Mouse (Mus musculus) stomach, embryonic 14.5 days (tissue): Measurements from ENCODE around the gene Cyb561. TPM values are rescaled to one million over a fixed set of nuclear protein-coding genes. Genes with fewer than 3 reads are reported as not detected.

Source experiments
- ATAC-seq: fragments of 200-750 bp; cut with Nextera tagmentation; 2 replicates; pipeline ENCODE4 v1.8.0; 2017; ENCODE audit warnings: low read depth, moderate TSS enrichment; ENCODE audit not compliant: insufficient number of reproducible peaks, insufficient read depth, low FRiP score
- H3K27ac ChIP-seq: fragments of 300-500 bp; sonication (generic); 2 replicates; pipeline ENCODE4 v1.5.1; 2014; ENCODE audit warnings: mild to moderate bottlenecking, low read length, moderate library complexity, mixed read lengths
- H3K27me3 ChIP-seq: fragments of 300-500 bp; sonication (generic); 2 replicates; pipeline ENCODE4 v1.6.1; 2014; ENCODE audit warnings: low read length, control low read depth, mixed read lengths; ENCODE audit not compliant: control insufficient read depth, insufficient read depth
- H3K36me3 ChIP-seq: fragments of 300-500 bp; sonication (generic); 2 replicates; pipeline ENCODE4 v1.6.1; 2014; ENCODE audit warnings: mild to moderate bottlenecking, control low read depth, low read length, moderate library complexity, mixed read lengths; ENCODE audit not compliant: control insufficient read depth, insufficient read depth
- H3K4me1 ChIP-seq: fragments of 300-500 bp; sonication (generic); 2 replicates; pipeline ENCODE4 v1.6.1; 2014; ENCODE audit warnings: low read length, control low read depth, mixed read lengths; ENCODE audit not compliant: control insufficient read depth, insufficient read depth
- H3K4me2 ChIP-seq: fragments of 300-500 bp; sonication (generic); replicated peaks from 2 replicates; pipeline ENCODE4 v1.6.1; 2014; ENCODE audit warnings: low read depth, low read length, control low read depth
- H3K4me3 ChIP-seq: fragments of 300-500 bp; sonication (generic); 2 replicates; pipeline ENCODE4 v1.5.1; 2014; ENCODE audit warnings: low read depth, low read length, control low read depth
- H3K9ac ChIP-seq: fragments of 300-500 bp; sonication (generic); replicated peaks from 2 replicates; pipeline ENCODE4 v1.6.1; 2014; ENCODE audit warnings: low read depth, mild to moderate bottlenecking, control low read depth, low read length, moderate library complexity, mixed read lengths
- H3K9me3 ChIP-seq: fragments of 300-500 bp; sonication (generic); 2 replicates; pipeline ENCODE4 v1.6.1; 2016; ENCODE audit warnings: low read depth, low read length, control low read depth; ENCODE audit not compliant: control insufficient read depth
- WGBS: fragments of 180-500 bp; shearing (Covaris S2); extraction: QIAGEN DNeasy Blood & Tissue Kit; methylation state at CpG from one replicate; pipeline ENCODE4 v1.1.7; 2014; 5-methylcytosine and 5-hydroxymethylcytosine counted together
- polyA plus RNA-seq: library from polyadenylated mRNA; unstranded; fragments of >200 nt; fragmentation: Nextera tagmentation; extraction: Ambion mirVana; gene quantifications from 2 replicates; pipeline ENCODE4 v1.2.1, GENCODE M21; 2014

The Cyb561 gene
- polyA plus RNA-seq, 1 experiment from 2014 or later: 36.8 TPM

- H3K4me2 ChIP-seq: no peak overlapping the region
- ATAC-seq: no peak
- H3K27me3 ChIP-seq: peaks cover 9% of the 10 kb centered on the region; the same call in 1 of the 2 replicates
- 69% methylated on average over 5 of the region's 5 CpGs for WGBS
- no peaks in the 10 kb centered on the region for H3K4me1 ChIP-seq
- no peak overlapping the region for H3K9ac ChIP-seq
- no peaks in the 10 kb centered on the region for H3K9me3 ChIP-seq
- H3K27ac ChIP-seq: no peak overlapping the region
- no peaks in the 10 kb centered on the region for H3K36me3 ChIP-seq
- H3K4me3 ChIP-seq: no peak overlapping the region
These were observed 11.6 kb upstream of the Cyb561 start for GRCm38 (mm10) chr11:105964691-105965090.

GRCm38 (mm10) chr11:105959355-105959754, 6.2 kb upstream of the Cyb561 start:
- H3K36me3 ChIP-seq: no peaks in the 10 kb centered on the region
- no peak for ATAC-seq
- no peak overlapping the region for H3K4me2 ChIP-seq
- H3K4me3 ChIP-seq: no peak overlapping the region
- WGBS: 23% methylated on average over 17 of the region's 17 CpGs
- no peaks in the 10 kb centered on the region for H3K9me3 ChIP-seq
- H3K27ac ChIP-seq: no peak overlapping the region
- H3K27me3 ChIP-seq: no peaks in the 10 kb centered on the region
- no peaks in the 10 kb centered on the region for H3K4me1 ChIP-seq
- no peak overlapping the region for H3K9ac ChIP-seq

GRCm38 (mm10) chr11:105958566-105958965, 5.4 kb upstream of the Cyb561 start:
- no peaks in the 10 kb centered on the region for H3K4me1 ChIP-seq
- H3K9ac ChIP-seq: no peak overlapping the region
- ATAC-seq: no peak
- H3K27ac ChIP-seq: no peak overlapping the region
- H3K4me2 ChIP-seq: no peak overlapping the region
- 36% methylated on average over 1 of the region's 1 CpGs for WGBS
- H3K9me3 ChIP-seq: no peaks in the 10 kb centered on the region
- no peaks in the 10 kb centered on the region for H3K27me3 ChIP-seq
- H3K36me3 ChIP-seq: no peaks in the 10 kb centered on the region
- no peak overlapping the region for H3K4me3 ChIP-seq

- no peaks in the 10 kb centered on the region for H3K9me3 ChIP-seq
- no peak overlapping the region for H3K4me2 ChIP-seq
- ATAC-seq: no peak
- H3K36me3 ChIP-seq: no peaks in the 10 kb centered on the region
- no peak overlapping the region for H3K4me3 ChIP-seq
- H3K4me1 ChIP-seq: no peaks in the 10 kb centered on the region
- no peaks in the 10 kb centered on the region for H3K27me3 ChIP-seq
- H3K27ac ChIP-seq: no peak overlapping the region
- WGBS: 56% methylated on average over 6 of the region's 6 CpGs
- H3K9ac ChIP-seq: no peak overlapping the region
These were observed 4.4 kb upstream of the Cyb561 start for GRCm38 (mm10) chr11:105957501-105957900.

- no peak for ATAC-seq
- H3K9me3 ChIP-seq: no peaks in the 10 kb centered on the region
- H3K9ac ChIP-seq: no peak overlapping the region
- H3K27me3 ChIP-seq: no peaks in the 10 kb centered on the region
- no peak overlapping the region for H3K27ac ChIP-seq
- H3K4me2 ChIP-seq: no peak overlapping the region
- no peaks in the 10 kb centered on the region for H3K36me3 ChIP-seq
- H3K4me3 ChIP-seq: no peak overlapping the region
- no peaks in the 10 kb centered on the region for H3K4me1 ChIP-seq
- WGBS: 92% methylated on average over 28 of the region's 28 CpGs
These were observed 2.8 kb upstream of the Cyb561 start for GRCm38 (mm10) chr11:105955815-105956430.

GRCm38 (mm10) chr11:105953402-105953801, 266 bp upstream of the Cyb561 start:
- Histone ChIP-seq H3K27ac (no peak overlapping the region), H3K9ac (no peak overlapping the region), H3K27me3 (no peaks in the 10 kb centered on the region), H3K4me1 (no peaks in the 10 kb centered on the region), H3K9me3 (no peaks in the 10 kb centered on the region), H3K4me3 (no peak overlapping the region), H3K4me2 (no peak overlapping the region), H3K36me3 (no peaks in the 10 kb centered on the region)
- whole genome bisulfite sequencing: 69% methylated on average over 6 of the region's 6 CpGs
- 0 out of 2 replicates have a peak, but pooled peaks have one; percentile 6 for ATAC-seq

GRCm38 (mm10) chr11:105952111-105952510, 1.0 kb downstream of the Cyb561 start:
- Histone ChIP-seq H3K4me2 (no peak overlapping the region), H3K36me3 (no peaks in the 10 kb centered on the region), H3K9me3 (no peaks in the 10 kb centered on the region), H3K9ac (no peak overlapping the region), H3K27me3 (no peaks in the 10 kb centered on the region), H3K4me3 (no peak overlapping the region), H3K27ac (no peak overlapping the region), H3K4me1 (no peaks in the 10 kb centered on the region)
- no peak for ATAC-seq
- 85% methylated on average over 9 of the region's 9 CpGs for WGBS

- no peak overlapping the region for H3K4me2 ChIP-seq
- ATAC-seq: no peak
- H3K9ac ChIP-seq: no peak overlapping the region
- no peaks in the 10 kb centered on the region for H3K36me3 ChIP-seq
- no peak overlapping the region for H3K27ac ChIP-seq
- 0 out of 2 replicates have a peak, but pooled peaks cover under 1% of the 10 kb centered on the region for H3K4me1 ChIP-seq
- H3K4me3 ChIP-seq: no peak overlapping the region
- no peaks in the 10 kb centered on the region for H3K9me3 ChIP-seq
- H3K27me3 ChIP-seq: no peaks in the 10 kb centered on the region
- WGBS: 60% methylated on average over 3 of the region's 3 CpGs
These were observed 1.5 kb downstream of the Cyb561 start for GRCm38 (mm10) chr11:105951601-105952044.

GRCm38 (mm10) chr11:105950519-105950918, 2.6 kb downstream of the Cyb561 start:
- no peak overlapping the region for H3K4me2 ChIP-seq
- no peak overlapping the region for H3K27ac ChIP-seq
- 64% methylated on average over 4 of the region's 4 CpGs for WGBS
- H3K9me3 ChIP-seq: no peaks in the 10 kb centered on the region
- 0 out of 2 replicates have a peak, but pooled peaks cover 2% of the 10 kb centered on the region for H3K4me1 ChIP-seq
- no peak for ATAC-seq
- no peaks in the 10 kb centered on the region for H3K36me3 ChIP-seq
- no peak overlapping the region for H3K9ac ChIP-seq
- no peak overlapping the region for H3K4me3 ChIP-seq
- no peaks in the 10 kb centered on the region for H3K27me3 ChIP-seq
